Comparison of ENCODE assay signal across 42 mouse cellular contexts in genomic region chr3:53854261-53854660, GRCm38 (mm10). TPM values are rescaled to one million over a fixed set of nuclear protein-coding genes. Genes with fewer than 3 reads are reported as not detected.
"Had no signal": no experiment of that assay in that cellular context is flagged by ENCODE, and none has a peak within 500 bp of the region (broad histone marks: within the 10 kb centered on the region; RNA-seq: fewer than 3 reads in every experiment).

No protein-coding gene starts in this region.

- H3K4me3 ChIP-seq: heart, embryonic 13.5 days; heart, embryonic 15.5 days; hindbrain, embryonic 13.5 days; hindbrain, embryonic 15.5 days; kidney, embryonic 15.5 days; limb, embryonic 13.5 days; limb, embryonic 15.5 days; liver, embryonic 12.5 days had no signal

- H3K9me3 ChIP-seq: heart, embryonic 13.5 days; heart, embryonic 15.5 days; hindbrain, embryonic 13.5 days; hindbrain, embryonic 15.5 days; kidney, embryonic 15.5 days; limb, embryonic 13.5 days; limb, embryonic 15.5 days; liver, embryonic 12.5 days had no signal

- DNase-seq: gastrocnemius, postnatal 14 days; gastrocnemius, postnatal 36 days; heart, adult 18-20 months; heart, postnatal 14 days; heart, postnatal 36 days; kidney, adult 11 months; kidney, adult 2 months; kidney, adult 9 months; kidney, postnatal 14 days; kidney, postnatal 36 days; layer of hippocampus, adult 9-11 months; layer of hippocampus, postnatal 36 days; left cerebral cortex, postnatal 4 days had no signal

- ATAC-seq: hindbrain, postnatal 0 days; liver, embryonic 12.5 days had no signal

- H3K9ac ChIP-seq: heart, embryonic 13.5 days; heart, embryonic 15.5 days; hindbrain, embryonic 13.5 days; hindbrain, embryonic 15.5 days; kidney, embryonic 15.5 days; limb, embryonic 13.5 days; limb, embryonic 15.5 days; liver, embryonic 12.5 days; liver, embryonic 14.5 days had no signal

- H3K4me2 ChIP-seq: heart, embryonic 11.5 days; heart, embryonic 13.5 days; heart, embryonic 15.5 days; hindbrain, embryonic 13.5 days; hindbrain, embryonic 15.5 days; kidney, embryonic 15.5 days; limb, embryonic 13.5 days; limb, embryonic 15.5 days; liver, embryonic 12.5 days had no signal

- H3K27me3 ChIP-seq: heart, embryonic 13.5 days; heart, embryonic 15.5 days; hindbrain, embryonic 13.5 days; hindbrain, embryonic 15.5 days; kidney, embryonic 15.5 days; limb, embryonic 13.5 days; limb, embryonic 15.5 days; liver, embryonic 12.5 days had no signal

- H3K4me1 ChIP-seq: heart, embryonic 13.5 days; heart, embryonic 15.5 days; hindbrain, embryonic 13.5 days; hindbrain, embryonic 15.5 days; kidney, embryonic 15.5 days; limb, embryonic 13.5 days; limb, embryonic 15.5 days; liver, embryonic 12.5 days had no signal

- H3K27ac ChIP-seq: heart, embryonic 13.5 days; heart, embryonic 15.5 days; hindbrain, embryonic 13.5 days; hindbrain, embryonic 15.5 days; hindbrain, postnatal 0 days; kidney, embryonic 15.5 days; kidney, postnatal 0 days; limb, embryonic 13.5 days; limb, embryonic 15.5 days; liver, embryonic 12.5 days; liver, embryonic 14.5 days had no signal

RNA-seq across cellular contexts. Expression of gene Gm10985, which starts 9.4 kb away (rescaled TPM):
- total RNA-seq: gastrocnemius, adult 18-20 months; gastrocnemius, adult 8-10 months; gastrocnemius, postnatal 14 days; gastrocnemius, postnatal 36 days; heart, adult 18-20 months; heart, postnatal 14 days; heart, postnatal 36 days; hematopoietic stem cell, adult 5-6 weeks; hindbrain, postnatal 0 days; layer of hippocampus, adult 18-20 months; layer of hippocampus, adult 8-10 months; layer of hippocampus, postnatal 14 days; layer of hippocampus, postnatal 36 days; left cerebral cortex, adult 18-20 months; left cerebral cortex, adult 8-10 months; left cerebral cortex, postnatal 10 days; left cerebral cortex, postnatal 25 days; left cerebral cortex, postnatal 4 days; liver, adult 2 months had no signal
- polyA plus RNA-seq: gonadal fat pad, adult 2 months; heart, embryonic 11.5 days; heart, embryonic 13.5 days; heart, embryonic 15.5 days; heart, postnatal 0 days; hindbrain, embryonic 11.5 days; hindbrain, embryonic 13.5 days; hindbrain, embryonic 15.5 days; hindbrain, postnatal 0 days; intestine, embryonic 14.5 days; kidney, adult 2 months; kidney, embryonic 15.5 days; kidney, postnatal 0 days; large intestine, adult 2 months; limb, embryonic 11.5 days; limb, embryonic 13.5 days; limb, embryonic 15.5 days; liver, adult 2 months; liver, embryonic 12.5 days; liver, embryonic 14.5 days had no signal
